Mouse (Mus musculus): ENCODE results near the gene Prkn. TPM values are rescaled to one million over a fixed set of nuclear protein-coding genes. Genes with fewer than 3 reads are reported as not detected.

Prkn gene
- polyA plus RNA-seq (2014; fragmentation: Illumina TruSeq; extraction: RNeasy Lipid Tissue Mini Kit (QIAGEN cat#74804); ENCODE audit: low read depth, low replicate concordance) = 5.2 TPM

DNA sequence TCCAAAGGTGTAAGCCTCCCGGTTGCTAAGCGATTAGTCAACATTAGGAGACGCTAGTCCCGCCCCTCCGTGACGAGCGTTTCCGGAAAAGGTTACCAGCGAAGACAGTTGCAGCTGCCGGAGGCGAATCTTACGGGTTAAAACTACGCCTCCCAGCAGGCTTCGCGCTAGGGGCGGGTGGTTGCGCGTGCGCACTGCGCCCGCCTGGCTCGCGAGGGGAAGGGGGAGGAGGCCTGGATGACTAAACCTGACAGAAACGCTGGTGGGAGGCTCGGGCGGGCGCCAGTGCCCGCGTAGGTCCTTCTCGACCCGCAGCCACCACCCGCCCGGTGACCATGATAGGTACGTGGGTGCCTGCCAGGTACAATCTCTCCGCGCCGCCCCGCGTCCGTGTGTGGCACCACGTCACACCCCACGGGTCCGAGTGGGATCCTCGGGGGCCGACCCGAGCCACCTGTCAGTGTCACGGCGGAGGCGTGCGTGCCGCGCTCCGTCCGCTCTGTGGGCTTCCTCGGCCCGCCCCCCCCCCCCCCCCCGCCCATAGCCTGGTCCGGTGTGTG is at the start of gene Prkn, which contains the start of gene Pacrg:
Gene Prkn, plus strand, starts transcription at position 237 of the 560 bp plus-strand sequence.
Gene Pacrg, minus strand, starts transcription at position 164 of the 560 bp plus-strand sequence.

Other genes with a start within 250 kb of the Prkn start
- 3.0 TPM for gene Pacrg, start 73 bp upstream of the Prkn start, polyA plus RNA-seq (2014; fragmentation: Illumina TruSeq; extraction: RNeasy Lipid Tissue Mini Kit (QIAGEN cat#74804); ENCODE audit: low read depth, low replicate concordance)

All from adrenal gland, adult 10 weeks (tissue).